ENCODE assay signal across 19 mouse cellular contexts in genomic region chr9:53607192-53607591, GRCm38 (mm10).
"Had no signal": no experiment of that assay in that cellular context is flagged by ENCODE, and none has a peak within 500 bp of the region (broad histone marks: within the 10 kb centered on the region; RNA-seq: fewer than 3 reads in every experiment).

No protein-coding gene starts in this region.

- H3K27ac ChIP-seq: kidney, embryonic 15.5 days; left cerebral cortex, adult 2 months; liver, embryonic 14.5 days; macrophage; midbrain, embryonic 12.5 days; midbrain, embryonic 15.5 days; neural tube, embryonic 12.5 days; neural tube, embryonic 15.5 days; stomach, postnatal 0 days had no signal

- H3K9me3 ChIP-seq: kidney, embryonic 15.5 days; midbrain, embryonic 12.5 days; midbrain, embryonic 15.5 days; neural tube, embryonic 12.5 days; neural tube, embryonic 15.5 days had no signal

- H3K27me3 ChIP-seq: kidney, embryonic 15.5 days; midbrain, embryonic 12.5 days; midbrain, embryonic 15.5 days; neural tube, embryonic 12.5 days; neural tube, embryonic 15.5 days had no signal

- H3K4me1 ChIP-seq: neural tube, embryonic 12.5 days had no signal

- H3K9ac ChIP-seq: kidney, embryonic 15.5 days; liver, embryonic 14.5 days; lung, embryonic 14.5 days; midbrain, embryonic 12.5 days; midbrain, embryonic 15.5 days; neural tube, embryonic 12.5 days; neural tube, embryonic 15.5 days had no signal

- ATAC-seq: lung, postnatal 0 days; midbrain, embryonic 15.5 days had no signal

- H3K4me2 ChIP-seq: kidney, embryonic 15.5 days; lung, embryonic 14.5 days; midbrain, embryonic 12.5 days; midbrain, embryonic 15.5 days; neural tube, embryonic 12.5 days; neural tube, embryonic 15.5 days had no signal

- DNase-seq: kidney, postnatal 25 days; layer of hippocampus, postnatal 36 days; lung, embryonic 14.5 days; right cerebral cortex, adult 18-20 months; right cerebral cortex, postnatal 14 days; right cerebral cortex, postnatal 4 days; thymus, adult 2 months; thymus, postnatal 14 days; thymus, postnatal 4 days had no signal

- H3K4me3 ChIP-seq: kidney, embryonic 15.5 days; left cerebral cortex, adult 2 months; midbrain, embryonic 12.5 days; midbrain, embryonic 15.5 days; neural tube, embryonic 12.5 days; neural tube, embryonic 15.5 days had no signal

- H3K36me3 ChIP-seq: midbrain, embryonic 12.5 days; midbrain, embryonic 15.5 days; neural tube, embryonic 12.5 days had no signal
